Comparison of ENCODE assay signal across 12 mouse cellular contexts in the genomic region with DNA sequence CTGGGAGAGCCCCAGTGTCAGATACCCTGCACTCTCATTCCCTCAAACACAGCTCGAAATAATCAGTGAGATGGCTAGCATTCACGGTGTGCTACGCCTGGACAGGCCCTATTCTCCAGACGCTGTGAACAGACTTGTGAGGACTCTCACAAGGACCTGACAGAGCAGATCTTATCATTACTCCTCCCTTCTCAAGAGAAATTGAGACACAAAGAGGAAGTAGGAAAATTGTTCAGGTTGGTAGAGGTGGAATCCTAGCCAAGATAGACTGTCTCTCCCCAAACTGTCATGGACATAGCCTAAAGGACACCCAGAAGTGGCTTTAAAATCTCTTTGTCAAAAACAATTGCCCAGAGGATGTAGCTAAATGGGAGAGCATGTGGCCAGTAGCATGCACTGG.
"Had no signal": no experiment of that assay in that cellular context is flagged by ENCODE, and none has a peak within 500 bp of the region (broad histone marks: within the 10 kb centered on the region; RNA-seq: fewer than 3 reads in every experiment).

No protein-coding gene starts in this region.

- DNase-seq: kidney, adult 8-10 months; kidney, postnatal 25 days; lung, embryonic 14.5 days; lung, postnatal 10 days; lung, postnatal 4 days; right cerebral cortex, adult 18-20 months; right cerebral cortex, postnatal 25 days; thymus, postnatal 36 days had no signal

- H3K4me2 ChIP-seq: limb, embryonic 15.5 days; liver, embryonic 12.5 days; lung, embryonic 14.5 days; neural tube, embryonic 12.5 days had no signal

- ATAC-seq: intestine, postnatal 0 days; liver, embryonic 12.5 days had no signal

- H3K27me3 ChIP-seq: neural tube, embryonic 12.5 days had no signal

- H3K4me1 ChIP-seq: liver, embryonic 12.5 days had no signal

- H3K9ac ChIP-seq: limb, embryonic 15.5 days; liver, embryonic 12.5 days; lung, embryonic 14.5 days; neural tube, embryonic 12.5 days had no signal

- H3K4me3 ChIP-seq: limb, embryonic 15.5 days; liver, embryonic 12.5 days; neural tube, embryonic 12.5 days had no signal

- H3K9me3 ChIP-seq: limb, embryonic 15.5 days; liver, embryonic 12.5 days; neural tube, embryonic 12.5 days had no signal

- H3K27ac ChIP-seq: limb, embryonic 15.5 days; liver, embryonic 12.5 days; neural tube, embryonic 12.5 days had no signal

- H3K36me3 ChIP-seq: limb, embryonic 15.5 days; liver, embryonic 12.5 days; neural tube, embryonic 12.5 days had no signal
